9 mouse cellular contexts compared by ENCODE assay signal in genomic region chr8:117423029-117423428, GRCm38 (mm10).
DNase-seq lines count a peak whose midpoint lies in the region; ATAC-seq lines count a peak whose summit lies in the region.
"Had no signal": no experiment of that assay in that cellular context is flagged by ENCODE, and none has a peak within 500 bp of the region (broad histone marks: within the 10 kb centered on the region; RNA-seq: fewer than 3 reads in every experiment).

No protein-coding gene starts in this region.

- no peak overlapping the region for H3K4me3 ChIP-seq in hindbrain, embryonic 13.5 days
- no peak overlapping the region for H3K4me3 ChIP-seq in hindbrain, embryonic 12.5 days
- H3K4me3 ChIP-seq in forebrain, embryonic 16.5 days (replicated peaks; ENCODE audit: low read length): no peak overlapping the region
- peak overlapping the region; percentile 22 for H3K4me3 ChIP-seq in heart, embryonic 15.5 days
- no peak overlapping the region for H3K4me3 ChIP-seq in stomach, embryonic 16.5 days (replicated peaks; ENCODE audit: low read length)
- no peak overlapping the region for H3K4me3 ChIP-seq in embryonic facial prominence, embryonic 10.5 days
- H3K4me3 ChIP-seq: limb, embryonic 13.5 days had no signal

- no peaks in the 10 kb centered on the region for H3K9me3 ChIP-seq in hindbrain, embryonic 13.5 days
- no peaks in the 10 kb centered on the region for H3K9me3 ChIP-seq in hindbrain, embryonic 12.5 days (replicated peaks)
- H3K9me3 ChIP-seq in forebrain, embryonic 16.5 days (ENCODE audit: control insufficient read depth, low read length): no peaks in the 10 kb centered on the region
- no peaks in the 10 kb centered on the region for H3K9me3 ChIP-seq in heart, embryonic 15.5 days (replicated peaks)
- no peaks in the 10 kb centered on the region for H3K9me3 ChIP-seq in stomach, embryonic 16.5 days (replicated peaks; ENCODE audit: control insufficient read depth, low read length)
- H3K9me3 ChIP-seq in embryonic facial prominence, embryonic 10.5 days: no peaks in the 10 kb centered on the region
- H3K9me3 ChIP-seq: limb, embryonic 13.5 days had no signal

- H3K36me3 ChIP-seq in hindbrain, embryonic 13.5 days: peaks cover 52% of the 10 kb centered on the region
- peaks cover 53% of the 10 kb centered on the region for H3K36me3 ChIP-seq in hindbrain, embryonic 12.5 days
- peaks cover 8% of the 10 kb centered on the region for H3K36me3 ChIP-seq in forebrain, embryonic 16.5 days (ENCODE audit: control insufficient read depth, insufficient read depth)
- peaks cover 3% of the 10 kb centered on the region; the same call in 1 of the 2 replicates for H3K36me3 ChIP-seq in heart, embryonic 15.5 days
- H3K36me3 ChIP-seq in stomach, embryonic 16.5 days (ENCODE audit: control insufficient read depth, insufficient read depth, low read length): peaks cover 7% of the 10 kb centered on the region; the same call in 1 of the 2 replicates
- H3K36me3 ChIP-seq in embryonic facial prominence, embryonic 10.5 days (replicated peaks): peaks cover 68% of the 10 kb centered on the region

- no peak overlapping the region for H3K4me2 ChIP-seq in hindbrain, embryonic 13.5 days
- no peak overlapping the region for H3K4me2 ChIP-seq in hindbrain, embryonic 12.5 days (replicated peaks)
- H3K4me2 ChIP-seq in forebrain, embryonic 16.5 days (ENCODE audit: low read length): no peak overlapping the region
- peak overlapping the region; percentile 56 for H3K4me2 ChIP-seq in heart, embryonic 15.5 days
- H3K4me2 ChIP-seq in stomach, embryonic 16.5 days (ENCODE audit: low read depth, low read length): no peak overlapping the region
- H3K4me2 ChIP-seq: limb, embryonic 13.5 days had no signal

- H3K4me1 ChIP-seq in hindbrain, embryonic 13.5 days (replicated peaks): peaks cover 18% of the 10 kb centered on the region
- no peaks in the 10 kb centered on the region for H3K4me1 ChIP-seq in hindbrain, embryonic 12.5 days
- peaks cover 14% of the 10 kb centered on the region for H3K4me1 ChIP-seq in forebrain, embryonic 16.5 days (replicated peaks; ENCODE audit: control insufficient read depth, insufficient read depth, low read length)
- H3K4me1 ChIP-seq in heart, embryonic 15.5 days (replicated peaks): peaks cover 27% of the 10 kb centered on the region
- 0 out of 2 replicates have a peak, but pooled peaks cover 4% of the 10 kb centered on the region for H3K4me1 ChIP-seq in stomach, embryonic 16.5 days (ENCODE audit: control insufficient read depth, insufficient read depth, low read length)
- no peaks in the 10 kb centered on the region for H3K4me1 ChIP-seq in embryonic facial prominence, embryonic 10.5 days
- H3K4me1 ChIP-seq: limb, embryonic 13.5 days had no signal

- no peak overlapping the region for H3K9ac ChIP-seq in hindbrain, embryonic 13.5 days
- no peak overlapping the region for H3K9ac ChIP-seq in hindbrain, embryonic 12.5 days
- 0 out of 2 replicates have a peak overlapping the region, but pooled peaks have one; percentile 11 for H3K9ac ChIP-seq in forebrain, embryonic 16.5 days (replicated peaks; ENCODE audit: low read depth, low read length)
- H3K9ac ChIP-seq in heart, embryonic 15.5 days: no peak overlapping the region
- H3K9ac ChIP-seq in stomach, embryonic 16.5 days (ENCODE audit: low read length): no peak overlapping the region
- H3K9ac ChIP-seq: limb, embryonic 13.5 days had no signal

- H3K27ac ChIP-seq in hindbrain, embryonic 13.5 days: peak overlapping the region; percentile 55; the same call in 1 of the 2 replicates
- no peak overlapping the region for H3K27ac ChIP-seq in hindbrain, embryonic 12.5 days
- H3K27ac ChIP-seq in forebrain, embryonic 16.5 days (ENCODE audit: low read length): peak overlapping the region; percentile 72
- peak overlapping the region; percentile 87 for H3K27ac ChIP-seq in heart, embryonic 15.5 days
- no peak overlapping the region; the same call in 1 of the 2 replicates for H3K27ac ChIP-seq in stomach, embryonic 16.5 days (ENCODE audit: low read length)
- no peak overlapping the region for H3K27ac ChIP-seq in embryonic facial prominence, embryonic 10.5 days (replicated peaks)
- H3K27ac ChIP-seq: limb, embryonic 13.5 days had no signal

- WGBS in hindbrain, embryonic 13.5 days: 79% methylated on average over 4 of the region's 4 CpGs
- 81% methylated on average over 4 of the region's 4 CpGs for WGBS in hindbrain, embryonic 12.5 days
- 65% methylated on average over 4 of the region's 4 CpGs for WGBS in forebrain, embryonic 16.5 days
- whole genome bisulfite sequencing in heart, embryonic 15.5 days: 38% methylated on average over 4 of the region's 4 CpGs
- 85% methylated on average over 4 of the region's 4 CpGs for WGBS in stomach, embryonic 16.5 days
- 85% methylated on average over 4 of the region's 4 CpGs for WGBS in embryonic facial prominence, embryonic 10.5 days

- peak; percentile 40; the same call in 1 of the 2 replicates for ATAC-seq in hindbrain, embryonic 13.5 days (ENCODE audit: low FRiP score)
- ATAC-seq in hindbrain, embryonic 12.5 days (ENCODE audit: low FRiP score): no peak
- peak; percentile 80 for ATAC-seq in forebrain, embryonic 16.5 days
- ATAC-seq in heart, embryonic 15.5 days (replicated peaks; ENCODE audit: insufficient number of reproducible peaks, insufficient read depth, low FRiP score, low read depth): peak; percentile 76; the same call in 1 of the 2 replicates
- peak; percentile 35; the same call in 1 of the 2 replicates for ATAC-seq in stomach, embryonic 16.5 days (ENCODE audit: insufficient read depth, low FRiP score)

- no peaks in the 10 kb centered on the region for H3K27me3 ChIP-seq in hindbrain, embryonic 13.5 days
- H3K27me3 ChIP-seq in hindbrain, embryonic 12.5 days: no peaks in the 10 kb centered on the region
- no peaks in the 10 kb centered on the region for H3K27me3 ChIP-seq in forebrain, embryonic 16.5 days (replicated peaks; ENCODE audit: control insufficient read depth, insufficient read depth, low read length)
- H3K27me3 ChIP-seq in heart, embryonic 15.5 days: no peaks in the 10 kb centered on the region
- H3K27me3 ChIP-seq in stomach, embryonic 16.5 days (ENCODE audit: control insufficient read depth, insufficient read depth, low read length): no peaks in the 10 kb centered on the region
- H3K27me3 ChIP-seq in embryonic facial prominence, embryonic 10.5 days (replicated peaks; ENCODE audit: low read depth, poor library complexity, severe bottlenecking): no peaks in the 10 kb centered on the region
- H3K27me3 ChIP-seq: limb, embryonic 13.5 days had no signal

- DNase-seq in adipocyte (ENCODE audit: low spot score): peak; percentile 98
- DNase-seq in left cerebral cortex, adult 9 months (ENCODE audit: low spot score in 2 of 2): peak; percentile 71 to 88
- no peak for DNase-seq in embryonic facial prominence, embryonic 10.5 days (ENCODE audit: low spot score)

Comparison
In these comparisons a context has a peak if more than half of its experiments do, and no peak if none do; other contexts are left out.
1. H3K27ac ChIP-seq: peak in hindbrain, embryonic 13.5 days (single experiment), forebrain, embryonic 16.5 days (single experiment) and heart, embryonic 15.5 days (single experiment); none in hindbrain, embryonic 12.5 days (single experiment), stomach, embryonic 16.5 days (single experiment) and embryonic facial prominence, embryonic 10.5 days (single experiment).